Mouse (Mus musculus): ENCODE data around the gene Sp2.

Sp2 gene

DNA sequence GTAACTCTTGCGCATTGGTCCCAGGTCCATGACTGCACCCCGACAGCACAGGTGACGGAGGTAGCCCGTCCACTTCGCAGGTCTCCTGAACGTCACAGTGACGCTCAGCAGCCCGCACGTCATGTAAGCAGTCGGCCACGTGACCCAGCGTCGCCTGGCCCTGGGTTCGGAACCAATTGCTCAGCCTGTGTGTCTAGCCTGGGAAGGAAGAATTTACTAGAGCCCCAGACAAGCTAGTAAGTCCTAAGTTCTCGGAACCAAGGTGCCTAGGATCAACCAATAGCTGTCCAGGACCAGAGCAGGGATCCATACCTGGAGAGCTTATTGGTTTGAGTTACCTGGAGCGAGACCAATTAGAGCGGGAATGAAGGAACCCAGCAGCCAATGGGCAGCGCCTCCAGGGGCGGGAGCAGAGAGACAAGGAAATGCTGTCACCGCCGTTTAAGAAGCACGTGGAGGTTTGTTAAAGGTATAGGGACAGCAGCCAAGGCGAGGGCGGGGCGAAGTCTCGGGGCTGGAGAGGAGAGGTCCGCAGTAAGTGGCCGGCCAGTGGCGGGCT lies 38.9 kb downstream of the Sp2 start, which contains the start of gene Pnpo:
TSS of gene Pnpo (minus strand) at position 241 of the 559 bp plus-strand sequence.
- DNase-seq (ENCODE audit: low read depth, low spot score) = peak; percentile 95

DNA sequence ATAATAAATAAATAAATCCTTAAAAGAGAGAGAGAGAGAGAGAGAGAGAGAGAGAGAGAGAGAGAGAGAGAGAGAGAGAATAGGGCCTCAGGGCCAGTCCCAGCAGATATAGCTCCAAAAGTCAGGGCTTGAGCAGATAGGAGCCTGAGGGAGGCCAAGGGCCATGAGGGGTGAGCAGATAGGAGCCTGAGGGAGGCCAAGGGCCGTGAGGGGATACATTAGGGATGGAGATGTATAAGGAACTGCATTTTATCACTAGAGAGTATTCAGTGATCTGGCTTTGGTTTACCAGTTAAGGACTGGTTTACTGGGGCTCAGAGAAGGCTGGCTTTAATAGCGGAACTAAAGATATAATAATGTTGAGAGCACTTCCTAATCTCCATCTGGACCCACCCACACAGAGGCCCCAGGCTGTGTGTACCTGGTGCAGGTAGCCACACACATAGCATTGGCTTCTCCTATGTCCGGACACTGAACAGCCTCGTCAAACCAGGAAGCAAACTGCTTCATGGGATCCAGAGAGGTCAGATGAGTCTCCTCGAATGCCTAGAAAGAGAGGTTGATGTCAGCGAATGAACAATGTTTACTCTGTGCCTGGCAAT lies 40.7 kb downstream of the Sp2 start:
- Histone ChIP-seq H3K27me3 (ENCODE audit: control insufficient read depth, insufficient read depth, low read length, poor library complexity, severe bottlenecking) (no peaks in the 10 kb centered on the region; the same call in 1 of the 2 replicates), H3K36me3 (ENCODE audit: control insufficient read depth, insufficient read depth, low read length, poor library complexity, severe bottlenecking) (no peaks in the 10 kb centered on the region)
- DNase-seq (ENCODE audit: low read depth, low spot score) = no peak

More for the DNA sequence above, 38.9 kb downstream of the Sp2 start, which contains the start of gene Pnpo:
- Histone ChIP-seq H3K36me3 (ENCODE audit: control insufficient read depth, insufficient read depth, low read length, poor library complexity, severe bottlenecking) (no peaks in the 10 kb centered on the region), H3K27me3 (ENCODE audit: control insufficient read depth, insufficient read depth, low read length, poor library complexity, severe bottlenecking) (no peaks in the 10 kb centered on the region; the same call in 1 of the 2 replicates)

DNA sequence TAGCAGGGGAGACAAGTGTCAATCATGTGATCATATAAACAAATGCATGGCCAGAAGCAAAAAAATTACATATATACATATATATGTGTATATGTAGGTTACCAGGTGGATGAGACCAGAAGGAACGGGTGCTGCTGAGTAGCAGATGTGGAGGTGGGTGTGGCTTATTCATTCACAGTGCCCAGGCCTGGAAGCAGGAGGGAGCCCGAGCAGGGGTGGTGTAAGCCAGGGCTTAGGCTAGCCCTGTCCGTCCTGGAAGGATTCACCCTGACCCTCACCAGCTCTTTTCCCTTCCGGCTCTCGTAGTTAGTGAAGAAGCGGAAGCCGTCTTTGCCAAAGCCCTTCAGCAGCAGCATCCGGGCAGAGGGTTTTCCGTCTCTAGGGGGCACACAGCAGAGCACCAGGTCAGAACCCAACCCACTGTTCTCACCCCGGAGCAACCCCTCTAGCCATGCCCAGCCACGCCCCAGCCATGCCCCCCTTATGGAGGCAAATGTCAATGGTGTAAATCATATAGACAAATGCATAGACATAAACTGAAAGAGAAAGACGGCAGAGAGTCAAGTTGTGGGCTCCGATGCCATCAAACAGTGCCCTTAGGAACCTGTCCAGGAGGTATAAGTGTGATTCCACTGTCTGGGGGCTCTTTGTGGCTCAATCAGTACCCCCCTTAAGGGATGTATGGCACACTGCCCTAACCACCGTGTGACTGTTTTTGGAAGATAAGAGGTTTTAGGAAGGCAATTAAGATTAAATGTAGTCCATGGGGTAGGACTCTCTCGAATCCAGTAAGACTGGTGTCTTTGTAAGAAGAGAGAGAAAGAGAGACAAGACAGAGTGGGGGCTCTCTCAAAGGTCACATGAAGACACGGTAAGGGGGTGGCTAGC lies 41.9 kb downstream of the Sp2 start:
- no peaks in the 10 kb centered on the region; the same call in 1 of the 2 replicates for H3K27me3 ChIP-seq (ENCODE audit: control insufficient read depth, insufficient read depth, low read length, poor library complexity, severe bottlenecking)
- DNase-seq (ENCODE audit: low read depth, low spot score) = no peak

DNA sequence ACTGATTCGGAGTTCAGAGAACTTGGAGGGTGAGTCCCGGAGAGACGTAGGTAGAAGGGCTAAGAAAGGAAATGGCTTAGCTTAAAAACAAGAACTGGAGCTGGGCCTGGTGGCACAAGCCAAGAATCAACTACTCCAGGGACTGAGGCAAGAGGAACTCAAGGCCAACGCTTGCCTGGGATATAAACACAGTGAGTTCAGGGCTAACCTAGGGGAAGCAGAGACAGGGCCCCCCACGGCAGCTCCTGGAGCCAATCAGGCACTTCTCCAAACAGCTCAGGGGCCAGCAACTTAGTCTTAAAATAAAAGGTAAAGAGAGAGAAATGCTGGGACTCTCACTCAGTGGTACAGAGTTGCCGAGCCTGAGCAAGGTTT lies 44.3 kb downstream of the Sp2 start:
- DNase-seq (ENCODE audit: low read depth, low spot score) = no peak
- Histone ChIP-seq H3K36me3 (ENCODE audit: control insufficient read depth, insufficient read depth, low read length, poor library complexity, severe bottlenecking) (no peaks in the 10 kb centered on the region), H3K27me3 (ENCODE audit: control insufficient read depth, insufficient read depth, low read length, poor library complexity, severe bottlenecking) (no peaks in the 10 kb centered on the region; the same call in 1 of the 2 replicates)

More for the DNA sequence above, 41.9 kb downstream of the Sp2 start:
- H3K36me3 ChIP-seq (ENCODE audit: control insufficient read depth, insufficient read depth, low read length, poor library complexity, severe bottlenecking) = no peaks in the 10 kb centered on the region

DNA sequence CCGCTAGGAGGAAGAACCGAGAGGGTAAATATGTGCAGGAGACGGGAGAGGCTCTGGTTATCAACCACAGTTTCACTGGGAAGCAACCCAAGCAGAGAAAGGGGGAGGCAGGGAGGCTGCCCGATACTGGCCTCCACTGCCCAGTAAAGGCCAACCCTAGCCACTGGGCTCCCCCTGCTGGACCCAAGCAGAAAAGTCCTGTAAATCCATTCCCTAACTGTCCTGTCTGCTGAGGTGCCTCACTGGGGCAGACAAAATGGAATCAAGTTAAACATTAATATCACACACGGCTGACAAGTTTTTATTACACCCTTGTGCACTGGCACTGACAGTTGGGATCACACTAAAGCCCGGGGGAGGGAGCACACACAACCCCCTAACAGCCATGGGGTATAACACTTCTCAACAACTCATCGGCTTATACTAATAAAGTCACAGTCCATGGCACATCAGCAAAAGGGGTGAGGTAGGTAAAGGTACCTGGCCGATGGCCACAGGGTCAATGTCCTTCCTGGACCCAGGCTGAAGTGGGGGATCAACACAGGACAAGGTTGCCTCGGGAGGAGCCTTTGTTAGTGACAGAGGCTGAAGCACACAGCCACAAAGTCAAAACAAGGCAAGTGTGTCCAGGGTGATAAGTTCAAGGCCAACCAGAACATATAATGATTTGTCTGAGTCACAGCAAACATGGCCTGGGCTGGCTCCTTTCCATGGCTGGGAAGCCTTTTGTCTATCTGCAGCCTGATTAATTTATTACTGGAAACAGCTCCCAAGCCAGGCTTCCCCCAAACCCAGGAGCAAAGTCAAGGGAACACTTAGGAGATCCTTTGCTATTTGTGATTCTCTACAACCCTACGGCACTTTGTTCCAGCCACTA lies 45.0 kb downstream of the Sp2 start:
- Histone ChIP-seq H3K27me3 (ENCODE audit: control insufficient read depth, insufficient read depth, low read length, poor library complexity, severe bottlenecking) (no peaks in the 10 kb centered on the region; the same call in 1 of the 2 replicates), H3K36me3 (ENCODE audit: control insufficient read depth, insufficient read depth, low read length, poor library complexity, severe bottlenecking) (no peaks in the 10 kb centered on the region)
- peak; percentile 56 for DNase-seq (ENCODE audit: low read depth, low spot score)

DNA sequence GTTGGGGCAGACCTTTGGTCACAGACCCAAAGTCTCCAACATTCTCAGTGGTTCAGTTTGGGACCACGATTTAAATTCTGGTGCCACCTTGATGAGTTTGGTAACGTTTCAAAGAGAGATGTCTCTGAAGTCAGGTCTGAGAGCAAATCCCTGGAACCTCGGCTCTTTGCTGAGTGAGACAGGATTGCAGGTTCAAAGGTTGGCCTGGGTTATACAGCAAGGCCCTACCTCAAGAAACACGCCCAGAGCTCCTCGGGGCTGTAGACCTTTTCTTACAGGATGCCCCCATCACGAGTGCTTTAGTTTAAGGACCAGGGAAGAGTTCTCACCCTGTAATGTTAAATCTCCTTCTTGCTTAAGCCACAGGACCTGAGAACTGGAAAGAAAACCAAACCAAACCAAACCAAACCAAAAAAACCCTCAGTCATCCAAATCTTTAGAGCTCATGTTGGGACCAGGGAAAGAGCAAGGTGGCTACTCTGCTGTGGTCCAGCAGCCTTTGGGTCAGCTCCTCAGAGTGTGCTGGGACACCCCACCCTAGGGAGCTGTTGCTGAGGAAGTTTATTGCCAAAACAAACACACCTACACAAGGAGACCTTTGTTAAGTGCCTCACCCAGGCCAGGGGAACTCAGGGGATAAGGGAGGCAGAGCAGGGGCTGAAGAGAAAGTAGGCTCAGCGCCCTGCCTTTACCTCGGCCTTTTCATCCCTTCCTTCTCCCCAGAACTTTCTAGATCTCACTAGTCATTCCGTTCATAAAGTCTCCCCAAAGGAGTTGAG lies 46.7 kb downstream of the Sp2 start:
- DNase-seq (ENCODE audit: low read depth, low spot score) = no peak
- no peaks in the 10 kb centered on the region for H3K36me3 ChIP-seq (ENCODE audit: control insufficient read depth, insufficient read depth, low read length, poor library complexity, severe bottlenecking)
- H3K27me3 ChIP-seq (ENCODE audit: control insufficient read depth, insufficient read depth, low read length, poor library complexity, severe bottlenecking) = no peaks in the 10 kb centered on the region

DNA sequence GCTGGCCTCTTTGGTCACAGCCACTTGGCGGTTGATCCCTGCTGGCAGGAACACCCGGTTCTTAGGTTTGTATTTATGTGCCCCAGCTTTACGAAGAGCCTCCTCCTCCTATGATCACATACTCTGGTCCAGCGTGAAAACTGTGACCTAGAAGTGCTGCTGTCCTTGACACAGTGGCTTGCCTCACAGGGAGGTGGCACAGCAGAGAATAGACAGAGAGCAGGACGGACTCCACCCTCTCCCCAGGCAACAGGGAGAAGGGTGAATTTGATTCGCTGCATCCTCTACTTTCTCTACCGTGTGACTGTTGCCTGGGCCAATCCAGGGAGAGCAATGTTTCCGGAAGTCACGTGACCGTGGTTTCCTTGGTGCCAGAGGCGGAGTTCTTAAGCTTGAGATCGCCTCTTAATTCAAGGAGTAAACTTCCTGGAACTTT lies 47.8 kb downstream of the Sp2 start:
- Histone ChIP-seq H3K27me3 (ENCODE audit: control insufficient read depth, insufficient read depth, low read length, poor library complexity, severe bottlenecking) (no peaks in the 10 kb centered on the region), H3K36me3 (ENCODE audit: control insufficient read depth, insufficient read depth, low read length, poor library complexity, severe bottlenecking) (no peaks in the 10 kb centered on the region)
- DNase-seq (ENCODE audit: low read depth, low spot score) = peak; percentile 56

DNA sequence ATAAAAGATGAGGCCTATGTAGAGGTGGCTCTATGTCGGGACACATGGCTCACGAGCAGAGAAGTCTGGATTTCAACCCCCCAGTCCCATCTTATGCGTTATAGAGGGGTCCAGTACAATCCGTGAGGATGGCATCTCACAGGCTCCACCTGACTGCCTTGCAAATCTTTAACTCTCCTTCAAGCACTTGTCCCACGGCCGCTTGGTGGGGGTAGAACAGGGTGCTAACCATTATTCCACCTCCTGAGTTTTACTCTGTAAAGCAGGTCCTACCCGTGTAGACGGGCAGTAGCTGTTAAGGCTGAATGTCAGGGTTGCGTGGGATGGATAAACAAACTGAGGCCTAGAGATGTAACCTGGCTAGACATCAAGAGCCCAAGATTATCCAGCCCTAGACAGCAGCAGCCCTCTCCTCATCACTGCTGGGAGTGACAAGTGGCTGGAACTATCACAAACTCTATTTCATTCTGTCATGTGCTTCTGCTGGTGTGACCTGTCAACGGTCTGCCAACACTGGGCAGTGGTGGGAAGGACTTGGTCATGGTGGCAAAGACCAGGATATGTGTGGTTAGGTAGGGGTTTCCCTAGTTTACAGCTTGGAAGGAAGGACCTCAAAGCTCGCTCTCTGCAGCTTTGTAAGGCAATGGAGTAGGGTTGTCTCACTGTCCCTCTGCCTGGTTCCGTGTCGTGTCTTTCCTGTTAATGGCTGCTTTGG lies 49.0 kb downstream of the Sp2 start:
- Histone ChIP-seq H3K27me3 (ENCODE audit: control insufficient read depth, insufficient read depth, low read length, poor library complexity, severe bottlenecking) (no peaks in the 10 kb centered on the region), H3K36me3 (ENCODE audit: control insufficient read depth, insufficient read depth, low read length, poor library complexity, severe bottlenecking) (no peaks in the 10 kb centered on the region)
- DNase-seq (ENCODE audit: low read depth, low spot score) = no peak

DNA sequence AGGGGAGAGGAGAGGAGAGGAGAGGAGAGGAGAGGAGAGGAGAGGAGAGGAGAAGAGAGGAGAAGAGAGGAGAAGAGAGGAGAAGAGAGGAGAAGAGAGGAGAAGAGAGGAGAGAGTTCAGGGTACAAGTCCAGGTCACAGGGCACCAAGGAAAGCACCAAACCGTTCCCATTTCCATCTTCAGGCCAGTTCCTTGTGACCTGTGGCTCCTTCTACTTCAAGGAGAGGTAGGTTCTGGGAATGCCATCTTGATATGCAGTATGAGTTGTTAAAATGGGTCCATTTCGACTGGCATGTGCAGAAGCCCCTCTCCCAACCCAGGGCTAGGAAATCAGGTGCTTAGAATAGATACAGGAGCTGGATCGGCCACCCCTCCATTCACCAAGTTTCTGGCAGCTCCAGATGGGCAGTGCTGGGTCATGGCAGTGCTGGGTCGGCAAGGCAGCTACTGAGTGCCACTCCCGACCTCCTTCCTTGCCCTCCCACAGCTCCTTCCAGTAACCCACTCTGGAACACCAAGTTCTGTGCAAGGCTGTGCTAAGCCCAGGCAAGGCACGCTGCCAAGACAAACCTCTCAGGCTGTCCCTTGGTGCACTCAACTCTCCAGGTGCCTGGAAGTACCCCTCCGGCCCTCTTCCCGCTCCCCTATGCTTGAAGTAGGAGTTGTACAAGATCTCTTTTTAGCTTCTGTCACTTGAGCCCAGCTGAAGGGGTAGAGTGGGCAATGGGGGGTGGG lies 51.3 kb downstream of the Sp2 start:
- H3K36me3 ChIP-seq (ENCODE audit: control insufficient read depth, insufficient read depth, low read length, poor library complexity, severe bottlenecking) = no peaks in the 10 kb centered on the region
- no peaks in the 10 kb centered on the region for H3K27me3 ChIP-seq (ENCODE audit: control insufficient read depth, insufficient read depth, low read length, poor library complexity, severe bottlenecking)
- no peak for DNase-seq (ENCODE audit: low read depth, low spot score)

DNA sequence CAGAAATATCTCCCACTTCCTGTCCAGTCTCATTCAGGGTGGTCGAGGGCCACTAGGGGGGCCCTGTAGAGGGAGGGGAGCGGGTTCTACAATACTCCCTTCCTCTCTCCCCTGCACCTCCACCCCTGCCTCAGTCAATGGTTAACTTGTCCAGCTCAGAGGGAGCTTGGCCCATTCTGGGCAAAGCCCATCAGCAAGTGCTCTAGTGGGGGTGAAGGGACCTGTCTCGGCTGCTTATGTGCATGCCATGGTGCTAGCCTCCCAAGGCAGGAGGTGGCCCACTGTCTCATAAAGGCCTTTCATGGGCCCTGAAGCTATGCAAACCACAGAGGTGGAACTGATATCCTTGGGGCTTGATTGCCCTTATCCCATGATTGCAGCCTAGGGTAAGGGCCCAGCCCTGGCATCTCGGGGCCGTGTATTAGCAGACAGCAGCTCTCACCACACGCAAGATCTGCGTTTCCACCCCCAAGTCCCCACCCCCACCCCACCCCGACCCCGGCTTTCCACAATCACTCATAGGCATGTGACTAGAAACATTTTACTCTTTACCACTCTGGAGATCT lies 52.9 kb downstream of the Sp2 start:
- H3K27me3 ChIP-seq (ENCODE audit: control insufficient read depth, insufficient read depth, low read length, poor library complexity, severe bottlenecking) = no peaks in the 10 kb centered on the region
- H3K36me3 ChIP-seq (ENCODE audit: control insufficient read depth, insufficient read depth, low read length, poor library complexity, severe bottlenecking) = no peaks in the 10 kb centered on the region
- no peak for DNase-seq (ENCODE audit: low read depth, low spot score)

DNA sequence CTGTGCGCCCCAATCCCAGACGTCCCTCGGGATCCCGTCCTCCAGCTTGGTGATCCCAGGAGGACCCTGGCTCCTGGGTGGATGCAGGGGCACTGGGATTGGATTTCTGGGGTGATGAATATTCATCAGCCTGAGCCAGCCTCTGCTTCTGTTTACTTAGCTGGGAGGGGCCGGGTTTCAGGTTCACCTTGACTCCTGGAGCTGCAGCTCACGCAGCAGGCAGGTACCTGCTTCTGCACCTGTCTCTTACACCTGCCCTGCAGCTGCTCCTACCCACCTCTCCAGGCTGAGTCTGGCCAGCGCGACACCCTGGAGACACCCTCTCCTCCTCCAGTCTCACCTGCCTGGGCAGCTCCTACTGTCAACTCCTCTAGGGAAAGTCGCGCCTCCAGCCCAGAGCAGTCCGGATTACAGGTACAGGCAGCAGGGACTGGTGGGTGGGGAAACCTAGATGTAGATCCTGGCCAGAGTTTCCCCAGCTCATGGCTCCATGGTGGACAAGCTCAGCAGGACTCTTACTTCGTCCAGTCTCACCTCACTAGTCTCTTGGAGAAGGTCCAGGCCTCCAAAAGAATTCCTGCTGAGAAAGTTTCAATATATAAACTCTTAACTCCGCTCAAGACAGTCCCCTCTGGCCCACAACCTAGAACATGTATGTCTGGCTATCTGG lies 53.5 kb downstream of the Sp2 start:
- no peak for DNase-seq (ENCODE audit: low read depth, low spot score)
- H3K36me3 ChIP-seq (ENCODE audit: control insufficient read depth, insufficient read depth, low read length, poor library complexity, severe bottlenecking) = no peaks in the 10 kb centered on the region
- no peaks in the 10 kb centered on the region for H3K27me3 ChIP-seq (ENCODE audit: control insufficient read depth, insufficient read depth, low read length, poor library complexity, severe bottlenecking)

DNA sequence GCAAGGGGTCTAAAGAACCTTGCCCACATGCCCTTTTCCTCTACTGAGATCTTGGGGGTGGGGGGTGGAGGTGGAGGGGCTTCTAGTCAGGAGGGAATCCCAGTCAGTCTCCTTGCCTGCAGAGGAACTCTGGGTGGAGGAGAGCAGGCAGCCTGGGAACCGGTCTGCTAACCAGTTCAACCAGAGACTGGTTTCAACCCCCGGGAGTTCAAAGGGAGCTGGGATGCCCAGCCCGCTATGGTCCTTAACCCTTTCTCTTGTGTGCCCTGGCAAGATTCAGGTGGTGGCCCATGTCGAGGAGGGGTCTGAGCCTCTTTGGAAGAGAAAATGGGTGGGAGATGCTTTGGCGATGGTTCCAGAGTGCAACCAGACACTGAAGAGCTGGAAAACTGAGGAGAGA lies 54.1 kb downstream of the Sp2 start:
- no peaks in the 10 kb centered on the region for H3K36me3 ChIP-seq (ENCODE audit: control insufficient read depth, insufficient read depth, low read length, poor library complexity, severe bottlenecking)

More for the DNA sequence above, 54.1 kb downstream of the Sp2 start:
- no peaks in the 10 kb centered on the region for H3K27me3 ChIP-seq (ENCODE audit: control insufficient read depth, insufficient read depth, low read length, poor library complexity, severe bottlenecking)
- no peak for DNase-seq (ENCODE audit: low read depth, low spot score)
